ENCODE assay signal across 8 mouse cellular contexts in genomic region chr8:94992534-94992933, GRCm38 (mm10). TPM values are rescaled to one million over a fixed set of nuclear protein-coding genes. Genes with fewer than 3 reads are reported as not detected.
A peak's percentile ranks its signal among the peaks of the same experiment; 100 is the strongest.
DNase-seq lines count a peak whose midpoint lies in the region; ATAC-seq and TF ChIP-seq lines count a peak whose summit lies in the region.

No protein-coding gene starts in this region.

- 0 out of 2 replicates have a peak overlapping the region, but pooled peaks have one; percentile 21 for H3K9ac ChIP-seq in hindbrain, postnatal 0 days (replicated peaks; ENCODE audit: low read length)
- H3K9ac ChIP-seq in midbrain, postnatal 0 days (replicated peaks; ENCODE audit: low read length, poor library complexity, severe bottlenecking), result peak overlapping the region; percentile 36; the same call in 1 of the 2 replicates

- peaks cover 70% of the 10 kb centered on the region for H3K4me1 ChIP-seq in brown adipose tissue, adult 24 weeks (ENCODE audit: control insufficient read depth, insufficient read depth, insufficient read length, low read length)
- H3K4me1 ChIP-seq in hindbrain, postnatal 0 days (ENCODE audit: insufficient read depth, low read length), result peaks cover 61% of the 10 kb centered on the region
- peaks cover 21% of the 10 kb centered on the region for H3K4me1 ChIP-seq in midbrain, postnatal 0 days (ENCODE audit: insufficient read depth, low read length)

- H3K27ac ChIP-seq in brown adipose tissue, adult 24 weeks (replicated peaks; ENCODE audit: low read depth, low read length), result peak overlapping the region; percentile 100
- H3K27ac ChIP-seq in hindbrain, postnatal 0 days, result peak overlapping the region; percentile 95
- H3K27ac ChIP-seq in midbrain, postnatal 0 days (ENCODE audit: low read depth, low read length), result peak overlapping the region; percentile 94

- no peaks in the 10 kb centered on the region for H3K9me3 ChIP-seq in hindbrain, postnatal 0 days (ENCODE audit: low read length)
- H3K9me3 ChIP-seq in midbrain, postnatal 0 days (ENCODE audit: low read length), result no peaks in the 10 kb centered on the region

- H3K4me3 ChIP-seq in brown adipose tissue, adult 24 weeks (ENCODE audit: insufficient read depth, low read depth, low read length), result peak overlapping the region; percentile 56
- H3K4me3 ChIP-seq in hindbrain, postnatal 0 days (ENCODE audit: low read length), result no peak overlapping the region
- no peak overlapping the region for H3K4me3 ChIP-seq in midbrain, postnatal 0 days (ENCODE audit: low read depth, low read length)

- ATAC-seq in hindbrain, postnatal 0 days, result peak; percentile 22
- 0 out of 2 replicates have a peak, but pooled peaks have one; percentile 2 for ATAC-seq in midbrain, postnatal 0 days (ENCODE audit: low FRiP score)
- no peak for ATAC-seq in inflammation-experienced regulatory T-cells, adult 6 months

- intact Hi-C loops in left cerebral cortex, postnatal 25 days (cut with DNase I), result no loop called here

- H3K36me3 ChIP-seq in hindbrain, postnatal 0 days (ENCODE audit: insufficient read depth, low read length), result no peaks in the 10 kb centered on the region
- H3K36me3 ChIP-seq in midbrain, postnatal 0 days (ENCODE audit: insufficient read depth, low read length), result no peaks in the 10 kb centered on the region

- no peaks in the 10 kb centered on the region for H3K27me3 ChIP-seq in hindbrain, postnatal 0 days (ENCODE audit: insufficient read depth, low read length)
- no peaks in the 10 kb centered on the region for H3K27me3 ChIP-seq in midbrain, postnatal 0 days (ENCODE audit: insufficient read depth, low read length)

- TF ChIP-seq CTCF in hindbrain, postnatal 0 days (IDR thresholded peaks at IDR 0.05; ENCODE audit: low read depth), result no peak
- no peak for TF ChIP-seq CTCF in midbrain, postnatal 0 days (IDR thresholded peaks at IDR 0.05)

- peak; percentile 43 for DNase-seq in NIH3T3 (ENCODE audit: low read depth)
- peak; percentile 70 to 72 for DNase-seq in frontal cortex, postnatal 10 days (ENCODE audit: low spot score in 2 of 2)
- DNase-seq in hindbrain, postnatal 0 days (ENCODE audit: low spot score), result peak; percentile 81
- DNase-seq in left cerebral cortex, postnatal 25 days (ENCODE audit: low spot score in 2 of 2), result peak; percentile 67 to 81
- DNase-seq in midbrain, postnatal 0 days (ENCODE audit: low spot score), result peak; percentile 81
- DNase-seq in thymus, postnatal 14 days, result no peak

- no peak overlapping the region for H3K4me2 ChIP-seq in hindbrain, postnatal 0 days (ENCODE audit: low read depth, low read length)
- H3K4me2 ChIP-seq in midbrain, postnatal 0 days (ENCODE audit: low read depth, low read length, poor library complexity, severe bottlenecking), result no peak overlapping the region

- 22% methylated on average over 5 of the region's 5 CpGs for WGBS in hindbrain, postnatal 0 days
- WGBS in midbrain, postnatal 0 days, result 31% methylated on average over 5 of the region's 5 CpGs

RNA-seq across cellular contexts. Expression of gene Adgrg1, which starts 18.0 kb away (rescaled TPM):
- polyA plus RNA-seq in brown adipose tissue, adult 24 weeks (2012; ENCODE audit: insufficient read depth, insufficient read length, missing spikeins), result 7.4 and 18.4 TPM in 2 replicates
- total RNA-seq in hindbrain, postnatal 0 days (2014; rRNA removed), result 236 and 284 TPM in 2 replicates
- 105 TPM in 2 replicates for polyA plus RNA-seq in hindbrain, postnatal 0 days (2015; fragmentation: Nextera tagmentation; extraction: Ambion mirVana)
- 10 to 100 TPM; 67.2 to 94.5 TPM for total RNA-seq in left cerebral cortex, postnatal 25 days (2021)
- 218 and 247 TPM in 2 replicates for total RNA-seq in midbrain, postnatal 0 days (2014; rRNA removed)
- polyA plus RNA-seq in midbrain, postnatal 0 days (2015; fragmentation: Nextera tagmentation; extraction: Ambion mirVana), result 114 and 125 TPM in 2 replicates
- polyA plus RNA-seq in inflammation-experienced regulatory T-cells, adult 6 months (2017; shearing (Covaris generic)), result 1 to 10 TPM in 2 of 3 experiments, under 1 TPM in 1; 0.52 to 5.5 (median 4.5) TPM

RNA-seq across cellular contexts. Expression of gene Adgrg3, which starts 25.0 kb away (rescaled TPM):
- not detected in 2 replicates for polyA plus RNA-seq in brown adipose tissue, adult 24 weeks (2012; ENCODE audit: insufficient read depth, insufficient read length, missing spikeins)
- 1.3 TPM in 2 replicates for total RNA-seq in hindbrain, postnatal 0 days (2014; rRNA removed)
- 0.52 and 0.54 TPM in 2 replicates for polyA plus RNA-seq in hindbrain, postnatal 0 days (2015; fragmentation: Nextera tagmentation; extraction: Ambion mirVana)
- under 1 TPM; 0.14 to 0.18 TPM for total RNA-seq in left cerebral cortex, postnatal 25 days (2021)
- 1.5 and 1.7 TPM in 2 replicates for total RNA-seq in midbrain, postnatal 0 days (2014; rRNA removed)
- 0.59 and 0.88 TPM in 2 replicates for polyA plus RNA-seq in midbrain, postnatal 0 days (2015; fragmentation: Nextera tagmentation; extraction: Ambion mirVana)
- polyA plus RNA-seq in inflammation-experienced regulatory T-cells, adult 6 months (2017; shearing (Covaris generic)), result under 1 TPM in 2 of 3 experiments, not detected in 1; 0.24 to 0.26 TPM
